ENCODE assay signal across 8 mouse cellular contexts in genomic region chr5:52741391-52742111, GRCm38 (mm10). TPM values are rescaled to one million over a fixed set of nuclear protein-coding genes. Genes with fewer than 3 reads are reported as not detected.
DNase-seq lines count a peak whose midpoint lies in the region; ATAC-seq and TF ChIP-seq lines count a peak whose summit lies in the region.

Gene Pi4k2b (plus strand): TSS chr5:52741574.

- peak within 1 kb of the TSS; percentile 53 for H3K27ac ChIP-seq in forebrain, embryonic 11.5 days (ENCODE audit: low read depth, low read length)
- H3K27ac ChIP-seq in heart, postnatal 0 days (ENCODE audit: low read depth), result peak within 1 kb of the TSS; percentile 81
- 0 out of 2 replicates have a peak within 1 kb of the TSS, but pooled peaks have one; percentile 7 for H3K27ac ChIP-seq in neural tube, embryonic 14.5 days (ENCODE audit: low read depth, low read length)

- peak within 1 kb of the TSS; percentile 71 for H3K9ac ChIP-seq in forebrain, embryonic 11.5 days (ENCODE audit: low read length)
- H3K9ac ChIP-seq in heart, postnatal 0 days (replicated peaks; ENCODE audit: low read depth, low read length), result peak within 1 kb of the TSS; percentile 87
- peak within 1 kb of the TSS; percentile 68 for H3K9ac ChIP-seq in neural tube, embryonic 14.5 days (replicated peaks; ENCODE audit: low read depth, low read length)

- H3K4me1 ChIP-seq in forebrain, embryonic 11.5 days (replicated peaks; ENCODE audit: control insufficient read depth, insufficient read depth, low read length), result no peaks in the 10 kb centered on the region
- peaks cover 7% of the 10 kb centered on the region; the same call in 1 of the 2 replicates for H3K4me1 ChIP-seq in heart, postnatal 0 days (ENCODE audit: control insufficient read depth, insufficient read depth)
- no peaks in the 10 kb centered on the region for H3K4me1 ChIP-seq in neural tube, embryonic 14.5 days (ENCODE audit: control insufficient read depth, insufficient read depth, low read length)

- ATAC-seq in CD4-positive, CD25-positive, alpha-beta regulatory T cell, adult 4 months, result peak; percentile 79
- ATAC-seq in forebrain, embryonic 11.5 days (replicated peaks; ENCODE audit: low FRiP score), result peak; percentile 96
- ATAC-seq in heart, postnatal 0 days (ENCODE audit: insufficient read depth, low read depth), result peak; percentile 97
- peak; percentile 85 for ATAC-seq in neural tube, embryonic 14.5 days (ENCODE audit: low read depth)

- H3K27me3 ChIP-seq in forebrain, embryonic 11.5 days (ENCODE audit: control insufficient read depth, insufficient read depth, low read length), result no peaks in the 10 kb centered on the region
- no peaks in the 10 kb centered on the region for H3K27me3 ChIP-seq in heart, postnatal 0 days (ENCODE audit: control insufficient read depth, insufficient read depth, low read length)
- H3K27me3 ChIP-seq in neural tube, embryonic 14.5 days (ENCODE audit: control insufficient read depth, insufficient read depth, low read length), result no peaks in the 10 kb centered on the region

- DNase-seq in c-Kit-negative CD71-positive TER-119-positive erythroid progenitor cells, embryonic 14.5 days (ENCODE audit: low read depth, low spot score), result peak; percentile 71
- DNase-seq in forebrain, embryonic 11.5 days (ENCODE audit: low spot score), result peak; percentile 93
- peak; percentile 70 for DNase-seq in heart, postnatal 0 days (ENCODE audit: low spot score)
- DNase-seq in kidney, postnatal 4 days, result peak; percentile 92 to 95
- DNase-seq in lung, adult 18-20 months, result peak; percentile 85 to 90
- DNase-seq in testis, postnatal 10 days (ENCODE audit: low spot score), result peak; percentile 94

- no peaks in the 10 kb centered on the region for H3K36me3 ChIP-seq in forebrain, embryonic 11.5 days (ENCODE audit: control insufficient read depth, insufficient read depth, low read length)
- no peaks in the 10 kb centered on the region for H3K36me3 ChIP-seq in heart, postnatal 0 days (replicated peaks; ENCODE audit: control insufficient read depth, insufficient read depth, low read length)
- no peaks in the 10 kb centered on the region for H3K36me3 ChIP-seq in neural tube, embryonic 14.5 days (ENCODE audit: control insufficient read depth, insufficient read depth, low read length)

- TF ChIP-seq EP300 in heart, postnatal 0 days (IDR thresholded peaks at IDR 0.05; ENCODE audit: low read depth), result no peak

- TF ChIP-seq CTCF in heart, postnatal 0 days (IDR thresholded peaks at IDR 0.05; ENCODE audit: low read depth), result no peak

- H3K4me2 ChIP-seq in forebrain, embryonic 11.5 days (ENCODE audit: low read depth, low read length, severe bottlenecking), result peak within 1 kb of the TSS; percentile 83
- H3K4me2 ChIP-seq in heart, postnatal 0 days (ENCODE audit: low read depth, low read length), result peak within 1 kb of the TSS; percentile 94
- H3K4me2 ChIP-seq in neural tube, embryonic 14.5 days (ENCODE audit: low read depth, low read length), result peak within 1 kb of the TSS; percentile 75

- H3K4me3 ChIP-seq in forebrain, embryonic 11.5 days (ENCODE audit: low read depth, low read length), result peak within 1 kb of the TSS; percentile 80
- H3K4me3 ChIP-seq in heart, postnatal 0 days (ENCODE audit: low read depth, low read length), result peak within 1 kb of the TSS; percentile 99
- H3K4me3 ChIP-seq in neural tube, embryonic 14.5 days (ENCODE audit: low read depth, low read length), result peak within 1 kb of the TSS; percentile 72

- no peaks in the 10 kb centered on the region for H3K9me3 ChIP-seq in forebrain, embryonic 11.5 days (ENCODE audit: control insufficient read depth, low read length)
- H3K9me3 ChIP-seq in heart, postnatal 0 days (replicated peaks; ENCODE audit: control insufficient read depth, low read length), result no peaks in the 10 kb centered on the region
- no peaks in the 10 kb centered on the region for H3K9me3 ChIP-seq in neural tube, embryonic 14.5 days (ENCODE audit: control insufficient read depth, low read length)

- under 1% methylated on average over 70 of the region's 75 CpGs for WGBS in forebrain, embryonic 11.5 days
- under 1% methylated on average over 60 of the region's 75 CpGs for WGBS in heart, postnatal 0 days
- under 1% methylated on average over 52 of the region's 75 CpGs for WGBS in neural tube, embryonic 14.5 days

RNA-seq across cellular contexts. Expression of gene Pi4k2b, which starts in this region (rescaled TPM):
- polyA plus RNA-seq in CD4-positive, CD25-positive, alpha-beta regulatory T cell, adult 4 months (2017; shearing (Covaris generic)), result 1 to 10 TPM in 1 of 2 experiments, under 1 TPM in 1; 0.58 to 1.1 TPM
- polyA plus RNA-seq in forebrain, embryonic 11.5 days (2014; fragmentation: Nextera tagmentation; extraction: Ambion mirVana), result 18.0 and 18.9 TPM in 2 replicates
- total RNA-seq in heart, postnatal 0 days (2014; rRNA removed; ENCODE audit: low replicate concordance), result 1.7 and 16.3 TPM in 2 replicates
- polyA plus RNA-seq in heart, postnatal 0 days (2015; fragmentation: Nextera tagmentation; extraction: Ambion mirVana), result 3.0 and 3.6 TPM in 2 replicates
- 4.6 and 7.9 TPM in 2 replicates for polyA plus RNA-seq in neural tube, embryonic 14.5 days (2014; fragmentation: Nextera tagmentation; extraction: Ambion mirVana)

Comparison
In these comparisons a context has a peak if more than half of its experiments do, and no peak if none do; other contexts are left out.
1. Peak in every context shown above with its lines: DNase-seq, ATAC-seq, H3K4me3 ChIP-seq and H3K27ac ChIP-seq.
2. H3K27ac ChIP-seq: peak in every context shown above with its lines; median percentile 81 in heart, postnatal 0 days; 53 in forebrain, embryonic 11.5 days; 7 in neural tube, embryonic 14.5 days.